Mouse (Mus musculus) layer of hippocampus, adult 11-12 months (tissue): ENCODE measurements around the gene Mgat4c.
"Not testable (repeated sequence)": the region's sequence is repeated elsewhere in the genome, so short reads cannot be mapped to it uniquely, and the experiment has no call there.

Source experiments
- DNase-seq: peaks from one replicate; pipeline ENCODE4 v3.0.0; 2022; ENCODE audit warnings: low spot score

Mgat4c gene

DNA sequence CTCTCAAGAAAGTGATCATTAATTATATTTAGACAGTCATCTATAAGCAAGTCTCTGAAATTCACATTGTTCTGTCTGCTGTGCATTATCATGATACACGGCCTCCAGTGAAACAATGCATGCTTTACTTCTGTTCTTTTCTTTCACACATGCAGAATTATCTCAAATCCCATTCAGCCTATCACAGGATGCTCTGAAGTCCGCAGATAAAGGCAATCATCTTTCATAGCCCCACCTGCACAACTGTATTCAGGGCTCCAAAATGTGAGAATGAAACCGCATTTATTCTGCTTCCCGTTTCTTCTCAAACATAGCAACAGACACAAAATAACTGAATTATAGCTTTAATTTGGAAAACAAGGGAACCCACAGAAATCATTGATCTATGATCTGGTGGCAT, 446.1 kb downstream of the Mgat4c start:
- no peak for DNase-seq

DNA sequence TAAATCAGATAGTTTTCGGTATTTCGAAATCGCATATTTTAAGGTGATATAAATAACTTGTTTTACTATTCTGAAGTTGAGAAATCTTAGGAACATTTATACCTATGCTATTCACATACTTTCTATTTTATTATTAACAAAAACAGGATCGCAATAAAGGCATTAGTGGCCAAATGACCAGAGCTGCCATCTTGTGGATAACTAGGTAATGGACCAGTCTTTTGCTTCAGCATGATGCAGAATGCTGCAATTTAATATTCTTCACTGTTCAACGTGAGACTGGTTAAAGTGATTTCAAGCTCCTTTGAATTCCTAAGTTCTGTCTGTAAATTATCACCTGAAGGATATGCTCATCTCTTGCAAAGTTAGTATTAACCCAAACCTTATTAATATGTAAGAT, 473.6 kb downstream of the Mgat4c start:
- DNase-seq = no peak

DNA sequence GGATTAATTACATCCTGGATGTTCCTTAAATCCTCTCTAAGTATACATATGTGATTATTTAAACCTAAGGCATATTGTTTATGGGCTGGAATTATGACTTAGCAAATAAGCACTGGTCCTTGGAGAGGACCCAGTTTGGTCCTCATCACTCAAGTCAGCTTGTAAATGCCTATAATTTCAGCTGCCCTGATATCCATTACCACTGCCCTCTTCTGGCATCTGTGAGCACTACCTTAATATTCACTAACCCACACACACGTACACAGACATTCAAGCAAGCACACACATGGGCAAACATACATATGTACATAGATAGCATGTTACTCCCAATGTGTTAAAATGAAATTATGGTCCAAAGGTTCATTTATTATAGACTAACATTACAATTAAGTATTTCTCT, 474.6 kb downstream of the Mgat4c start:
- no peak for DNase-seq

GRCm38 (mm10) chr10:102158809-102159208, 477.5 kb downstream of the Mgat4c start:
- DNase-seq = peak; percentile 11

GRCm38 (mm10) chr10:102184726-102185125, 503.4 kb downstream of the Mgat4c start:
- peak; percentile 5 for DNase-seq

GRCm38 (mm10) chr10:102191646-102192045, 510.4 kb downstream of the Mgat4c start:
- DNase-seq = no peak

- no peak for DNase-seq
Observed at GRCm38 (mm10) chr10:102196850-102197249, 515.6 kb downstream of the Mgat4c start.

DNA sequence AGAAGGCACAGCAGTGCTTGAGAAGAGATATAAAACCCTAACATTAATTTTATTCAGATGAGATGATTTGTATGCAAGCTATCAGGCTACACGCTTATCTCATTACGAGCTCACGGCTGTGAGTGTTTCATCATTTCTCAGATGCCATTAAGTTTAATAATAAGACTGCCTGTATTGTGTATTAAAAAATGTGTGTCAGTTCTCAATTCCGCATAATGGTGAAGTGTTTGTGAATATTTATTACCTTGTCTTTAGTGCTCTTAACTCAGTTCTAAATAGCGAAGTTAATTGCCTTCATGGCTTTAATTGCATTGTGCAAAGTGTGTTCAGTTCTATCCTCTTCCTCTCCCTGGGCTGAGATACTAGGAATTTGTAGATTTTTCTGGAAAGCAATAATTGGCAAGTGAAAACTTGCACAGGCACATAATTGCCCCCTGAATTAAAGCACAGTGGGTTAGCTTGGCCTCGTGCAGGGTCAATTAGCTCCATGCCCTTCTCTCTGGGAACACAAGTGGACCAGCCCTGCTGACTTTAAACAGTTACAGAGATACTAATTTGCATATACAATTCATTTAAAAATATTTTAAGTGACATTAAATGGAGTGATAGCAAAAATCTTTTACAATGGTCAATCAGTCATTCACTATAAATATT, 557.4 kb downstream of the Mgat4c start:
- DNase-seq = no peak

DNA sequence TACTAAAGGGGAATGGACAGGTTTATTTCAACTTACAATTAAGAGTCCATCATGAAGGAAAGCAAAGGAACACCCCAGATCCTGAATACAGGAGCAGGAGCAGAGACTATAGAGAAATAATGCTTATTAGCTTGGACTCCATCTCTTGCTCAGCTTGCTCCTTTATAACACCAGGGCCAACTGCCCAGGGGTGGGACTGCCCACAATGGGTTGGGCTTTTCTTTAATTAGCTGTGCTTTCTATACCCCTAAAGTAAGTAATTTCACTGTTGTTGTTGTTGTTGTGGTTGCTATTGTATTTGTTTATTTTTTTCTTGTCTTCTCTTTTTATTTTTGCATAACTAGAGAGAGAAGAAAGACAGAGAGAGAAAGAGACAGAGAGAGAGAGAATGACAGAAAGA, 562.6 kb downstream of the Mgat4c start:
- DNase-seq = no peak

DNA sequence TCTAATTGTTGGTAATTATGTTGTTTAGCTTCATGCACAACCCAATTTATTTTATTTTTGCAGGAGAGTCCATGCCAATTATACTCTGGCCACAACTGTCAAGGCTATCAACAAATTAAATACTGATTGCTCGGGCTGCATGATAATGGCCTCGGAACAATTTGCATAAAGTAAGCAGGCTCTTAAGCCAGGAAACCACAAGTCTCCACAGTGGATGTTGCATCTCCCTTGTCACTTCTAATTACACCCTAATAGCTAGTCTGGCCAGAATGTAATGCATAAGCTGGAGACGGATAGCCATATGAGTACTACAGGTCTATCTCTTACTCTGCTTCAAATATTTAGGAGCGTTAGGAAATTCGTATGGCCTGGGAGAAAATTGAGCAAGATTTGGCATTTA, 563.3 kb downstream of the Mgat4c start:
- no peak for DNase-seq

DNA sequence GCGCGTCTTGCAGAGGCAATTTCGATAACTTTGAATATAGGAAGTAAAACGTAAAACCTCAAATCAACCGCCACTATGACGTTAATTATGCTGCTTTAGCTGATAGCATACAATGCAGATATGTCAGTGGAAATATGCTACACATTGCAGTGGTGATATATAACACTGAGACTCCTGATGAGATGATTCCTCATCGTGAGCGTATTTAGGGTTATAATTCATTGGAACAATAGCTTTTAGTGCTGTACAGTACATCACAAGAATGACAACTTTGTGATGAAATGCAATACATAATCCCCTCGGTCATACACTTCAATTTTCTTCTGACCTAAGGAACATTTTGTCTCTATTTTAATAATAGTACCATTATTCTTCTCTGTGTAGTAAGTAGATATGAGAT, 564.0 kb downstream of the Mgat4c start:
- DNase-seq = no peak

- DNase-seq = no peak
Observed at GRCm38 (mm10) chr10:102308892-102309479, 627.7 kb downstream of the Mgat4c start.

DNA sequence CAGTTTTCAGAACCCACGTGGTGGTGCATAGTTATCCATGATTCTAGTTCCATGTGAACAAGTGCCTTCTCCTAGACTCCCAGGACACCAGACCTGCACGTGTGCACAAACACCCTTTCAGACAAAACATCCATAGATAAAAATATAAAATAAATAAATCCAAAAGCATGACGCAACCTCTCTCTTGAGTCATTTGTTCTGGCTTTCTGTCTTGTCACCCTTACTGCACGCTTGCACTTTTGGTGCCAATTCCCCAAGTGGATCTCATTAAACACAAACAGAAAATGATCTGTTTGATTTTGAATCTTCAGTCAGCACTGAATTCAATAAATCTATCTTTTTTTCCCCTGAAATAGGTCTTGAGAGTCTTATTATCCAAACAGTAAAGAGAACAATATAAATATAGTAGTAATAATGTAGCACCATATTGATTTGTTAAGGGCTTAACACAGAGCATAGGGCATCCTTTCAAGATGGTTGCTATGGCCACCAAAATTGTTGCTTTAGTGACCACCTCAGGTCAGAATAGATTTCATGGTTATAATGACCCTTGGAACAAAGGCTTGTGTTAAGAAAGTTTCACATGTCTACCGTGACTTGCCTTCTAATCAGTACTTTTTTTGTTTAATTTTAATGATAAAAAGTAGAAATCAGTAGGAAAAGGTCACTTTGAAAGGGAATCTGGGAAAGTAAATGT, 684.5 kb downstream of the Mgat4c start:
- no peak for DNase-seq

GRCm38 (mm10) chr10:102370576-102370975, 689.3 kb downstream of the Mgat4c start:
- no peak for DNase-seq

DNA sequence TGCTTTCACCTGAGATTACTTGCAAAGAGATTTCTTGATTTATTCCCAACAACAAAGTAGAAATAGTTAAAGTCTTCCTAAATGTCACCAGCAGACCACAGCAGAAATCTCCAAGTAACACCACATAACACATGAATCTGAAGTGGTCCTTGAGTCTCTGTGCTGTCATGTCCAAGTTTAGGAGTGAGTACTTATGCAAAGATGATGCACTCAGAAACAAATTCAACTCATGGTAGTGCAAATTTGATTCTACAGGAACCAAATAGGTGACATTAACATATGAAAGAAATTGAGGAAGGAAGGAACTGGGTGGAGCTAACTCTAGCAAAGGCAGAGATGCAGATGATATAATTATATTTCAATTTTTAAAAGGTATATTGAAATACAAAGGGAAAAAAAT, 690.8 kb downstream of the Mgat4c start:
- no peak for DNase-seq

- no peak for DNase-seq
Observed at GRCm38 (mm10) chr10:102374061-102374460, 692.8 kb downstream of the Mgat4c start.

- no peak for DNase-seq
Observed at GRCm38 (mm10) chr10:102377377-102377776, 696.1 kb downstream of the Mgat4c start.

DNA sequence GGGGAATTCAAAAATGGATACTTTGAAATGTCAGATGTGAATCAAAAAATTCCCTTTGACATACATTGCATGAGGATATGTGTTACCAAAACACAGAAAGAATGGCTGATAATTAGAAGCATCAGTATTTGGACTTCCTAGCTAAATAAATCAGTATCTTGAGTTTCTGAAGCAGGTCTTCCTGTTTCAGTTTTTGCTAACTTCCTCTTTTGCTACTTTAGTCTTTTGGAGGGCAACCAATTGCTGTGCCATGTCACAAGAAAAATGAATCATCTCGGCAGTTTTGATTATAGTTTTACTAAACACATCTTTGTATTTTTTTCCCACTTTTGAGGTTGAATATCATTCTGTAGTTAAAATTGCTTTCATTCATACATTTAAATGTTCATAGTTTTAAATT, 707.9 kb downstream of the Mgat4c start:
- DNase-seq = no peak

- no peak for DNase-seq
Observed at GRCm38 (mm10) chr10:102417654-102418272, 736.5 kb downstream of the Mgat4c start.

DNA sequence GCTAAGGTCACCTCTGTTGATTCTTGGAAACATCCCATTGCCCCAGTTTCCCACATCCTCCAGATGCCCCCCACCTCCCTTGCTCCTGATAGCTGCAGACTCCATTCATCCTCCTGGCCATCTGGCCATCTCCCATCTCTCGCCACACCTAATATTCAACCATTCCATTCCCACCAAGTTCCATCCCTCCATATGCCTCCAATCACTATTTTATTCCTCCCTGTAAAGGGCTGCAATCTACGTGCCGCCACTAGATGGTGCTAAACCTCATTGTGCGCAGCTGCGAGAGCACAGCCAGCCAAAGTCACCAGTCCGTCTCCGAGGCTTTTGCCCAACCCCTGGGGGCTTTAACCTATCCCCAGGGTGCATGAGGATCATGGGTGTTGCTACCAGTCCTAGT, 753.8 kb downstream of the Mgat4c start:
- DNase-seq = peak; percentile 25

DNA sequence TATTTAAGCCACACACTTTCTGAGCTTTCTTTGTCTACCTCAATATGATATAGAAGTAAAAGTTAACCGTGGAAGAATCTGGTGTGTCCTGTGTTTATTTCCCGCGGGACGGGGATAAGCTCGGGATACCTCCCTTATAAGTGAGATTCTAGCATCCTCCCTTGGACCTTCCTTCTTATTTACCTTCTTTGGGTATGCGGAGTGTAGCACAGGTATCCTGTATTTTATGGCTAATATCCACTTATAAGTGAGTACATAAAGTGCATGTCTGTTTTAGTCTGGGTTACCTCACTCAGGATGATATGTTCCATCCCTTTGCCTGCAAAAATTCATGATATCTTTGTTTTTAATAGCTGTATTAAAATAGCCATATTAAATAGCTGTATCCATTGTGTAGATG, 754.2 kb downstream of the Mgat4c start:
- DNase-seq = not testable (repeated sequence)
